Mouse (Mus musculus) intestine, embryonic 14.5 days (tissue): ENCODE measurements at regions not wholly inside any gene's neighbourhood (a gene's known extent, or its start where the extent isn't known, plus 50 kb on each side); places are given as distances from the start of the nearest gene placed in this dataset.

Source experiments
- ATAC-seq: fragments of 200-750 bp; cut with Nextera tagmentation; replicated peaks from 2 replicates; pipeline ENCODE4 v1.8.0; 2017; ENCODE audit warnings: low read depth, moderate number of reproducible peaks, moderate TSS enrichment, moderate library complexity; ENCODE audit not compliant: low FRiP score, low TSS enrichment
- DNase-seq: peaks from one replicate; pipeline ENCODE4 v3.0.0-alpha.2; 2018; ENCODE audit warnings: low spot score
- H3K27ac ChIP-seq: fragments of 300-500 bp; sonication (generic); 2 replicates; pipeline ENCODE4 v1.5.1; 2014; ENCODE audit warnings: low read depth, mild to moderate bottlenecking, control low read depth
- H3K27me3 ChIP-seq: fragments of 300-500 bp; sonication (generic); replicated peaks from 2 replicates; pipeline ENCODE4 v1.6.1; 2014; ENCODE audit warnings: low read length, control low read depth; ENCODE audit not compliant: control insufficient read depth, insufficient read depth
- H3K36me3 ChIP-seq: fragments of 300-500 bp; sonication (generic); 2 replicates; pipeline ENCODE4 v1.6.1; 2014; ENCODE audit warnings: low read length, control low read depth; ENCODE audit not compliant: control insufficient read depth, insufficient read depth
- H3K4me1 ChIP-seq: fragments of 300-500 bp; sonication (generic); replicated peaks from 2 replicates; pipeline ENCODE4 v1.6.1; 2014; ENCODE audit warnings: low read length, control low read depth, mixed read lengths; ENCODE audit not compliant: control insufficient read depth, insufficient read depth
- H3K4me2 ChIP-seq: fragments of 300-500 bp; sonication (generic); 2 replicates; pipeline ENCODE4 v1.6.1; 2014; ENCODE audit warnings: low read length
- H3K4me3 ChIP-seq: fragments of 300-500 bp; sonication (generic); 2 replicates; pipeline ENCODE4 v1.5.1; 2014; ENCODE audit warnings: low read depth, low read length, control low read depth, mixed read lengths
- H3K9ac ChIP-seq: fragments of 300-500 bp; sonication (generic); 2 replicates; pipeline ENCODE4 v1.6.1; 2014; ENCODE audit warnings: mild to moderate bottlenecking, low read length
- H3K9me3 ChIP-seq: fragments of 300-500 bp; sonication (generic); 2 replicates; pipeline ENCODE4 v1.6.1; 2016; ENCODE audit warnings: low read length, control low read depth; ENCODE audit not compliant: control insufficient read depth
- WGBS: fragments of 180-500 bp; shearing (Covaris S2); extraction: QIAGEN DNeasy Blood & Tissue Kit; methylation state at CpG from one replicate; pipeline ENCODE4 v1.1.7; 2014; 5-methylcytosine and 5-hydroxymethylcytosine counted together

- H3K36me3 ChIP-seq, result no peaks in the 10 kb centered on the region
- 57% methylated on average over 5 of the region's 5 CpGs for WGBS
- no peak for ATAC-seq
Measured at GRCm38 (mm10) chr3:21864391-21864790, 212.1 kb upstream of the Tbl1xr1 start.

GRCm38 (mm10) chr3:21865856-21866255, 210.6 kb upstream of the Tbl1xr1 start:
- Histone ChIP-seq H3K9me3 (no peaks in the 10 kb centered on the region), H3K4me2 (no peak overlapping the region), H3K27ac (no peak overlapping the region), H3K4me1 (no peaks in the 10 kb centered on the region), H3K9ac (no peak overlapping the region), H3K4me3 (no peak overlapping the region), H3K36me3 (no peaks in the 10 kb centered on the region), H3K27me3 (no peaks in the 10 kb centered on the region)
- WGBS, result 82% methylated on average over 1 of the region's 1 CpGs
- ATAC-seq, result no peak
- no peak for DNase-seq

More at GRCm38 (mm10) chr3:21864391-21864790, 212.1 kb upstream of the Tbl1xr1 start:
- no peak for DNase-seq
- Histone ChIP-seq H3K9me3 (no peaks in the 10 kb centered on the region), H3K27me3 (no peaks in the 10 kb centered on the region), H3K27ac (no peak overlapping the region), H3K4me1 (no peaks in the 10 kb centered on the region), H3K4me2 (no peak overlapping the region), H3K9ac (no peak overlapping the region), H3K4me3 (no peak overlapping the region)

DNA sequence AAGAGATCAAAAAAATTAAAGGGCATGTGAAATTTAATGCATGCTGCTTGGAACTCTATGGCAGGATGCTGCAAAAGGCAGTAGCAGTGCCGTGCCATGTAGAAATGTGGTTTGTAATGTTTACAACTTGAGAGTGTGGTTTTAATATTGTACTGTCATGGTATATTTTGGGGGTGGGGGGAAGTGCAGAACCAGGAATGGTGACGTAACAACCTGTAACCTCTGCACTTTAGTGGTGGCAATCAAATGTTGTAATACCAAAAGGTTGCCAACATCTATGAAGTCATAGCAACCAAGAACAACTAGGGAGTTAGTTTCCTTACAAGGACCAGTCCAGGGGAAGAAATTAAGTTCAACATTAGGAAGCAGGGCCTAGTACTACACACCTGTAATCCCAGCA, 198.1 kb upstream of the Tbl1xr1 start:
- no peak for ATAC-seq
- Histone ChIP-seq H3K27ac (no peak overlapping the region), H3K4me3 (no peak overlapping the region), H3K4me1 (no peaks in the 10 kb centered on the region), H3K4me2 (no peak overlapping the region), H3K9ac (no peak overlapping the region), H3K36me3 (no peaks in the 10 kb centered on the region), H3K27me3 (no peaks in the 10 kb centered on the region), H3K9me3 (no peaks in the 10 kb centered on the region)
- 82% methylated on average over 2 of the region's 2 CpGs for WGBS
- DNase-seq, result no peak

DNA sequence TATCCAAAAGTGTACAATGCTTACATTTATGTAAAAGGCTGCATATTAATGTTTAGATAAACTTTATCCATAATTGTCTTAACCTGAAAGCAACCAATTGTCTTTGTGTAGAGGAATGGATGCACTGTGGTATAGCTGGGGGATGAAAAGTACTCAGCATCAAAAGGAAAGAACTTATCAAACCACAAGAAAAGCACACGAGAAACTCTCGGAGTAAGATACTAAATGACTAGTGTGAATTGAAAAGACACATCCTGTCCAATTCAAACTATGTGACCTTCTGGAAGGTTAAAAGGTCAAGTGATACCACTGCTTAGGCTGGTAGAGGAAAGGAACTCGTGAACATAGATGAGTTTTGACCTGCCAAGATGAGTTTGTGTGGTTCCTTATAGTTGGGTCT, 192.2 kb upstream of the Tbl1xr1 start:
- H3K9ac ChIP-seq, result no peak overlapping the region

GRCm38 (mm10) chr3:21888710-21889109, 187.7 kb upstream of the Tbl1xr1 start:
- Histone ChIP-seq H3K36me3 (no peaks in the 10 kb centered on the region), H3K27ac (no peak overlapping the region), H3K9me3 (no peaks in the 10 kb centered on the region), H3K4me1 (no peaks in the 10 kb centered on the region), H3K9ac (no peak overlapping the region), H3K27me3 (no peaks in the 10 kb centered on the region), H3K4me2 (no peak overlapping the region), H3K4me3 (no peak overlapping the region)
- ATAC-seq (no peak), DNase-seq (no peak)
- 85% methylated on average over 3 of the region's 3 CpGs for WGBS

More for the DNA sequence above, 192.2 kb upstream of the Tbl1xr1 start:
- no peak overlapping the region for H3K4me2 ChIP-seq
- H3K4me1 ChIP-seq, result no peaks in the 10 kb centered on the region
- no peak overlapping the region for H3K27ac ChIP-seq
- H3K27me3 ChIP-seq, result no peaks in the 10 kb centered on the region
- H3K4me3 ChIP-seq, result no peak overlapping the region
- 69% methylated on average over 3 of the region's 3 CpGs for WGBS
- ATAC-seq (no peak), DNase-seq (no peak)
- H3K36me3 ChIP-seq, result no peaks in the 10 kb centered on the region
- no peaks in the 10 kb centered on the region for H3K9me3 ChIP-seq

- H3K4me2 ChIP-seq, result no peak overlapping the region
- H3K4me3 ChIP-seq, result no peak overlapping the region
- DNase-seq, result no peak
- no peaks in the 10 kb centered on the region for H3K36me3 ChIP-seq
- H3K9me3 ChIP-seq, result no peaks in the 10 kb centered on the region
- no peak overlapping the region for H3K27ac ChIP-seq
- no peaks in the 10 kb centered on the region for H3K4me1 ChIP-seq
- no peak overlapping the region for H3K9ac ChIP-seq
- H3K27me3 ChIP-seq, result no peaks in the 10 kb centered on the region
- no peak for ATAC-seq
- 38% methylated on average over 7 of the region's 7 CpGs for WGBS
Measured at GRCm38 (mm10) chr3:21891819-21892480, 184.5 kb upstream of the Tbl1xr1 start.

DNA sequence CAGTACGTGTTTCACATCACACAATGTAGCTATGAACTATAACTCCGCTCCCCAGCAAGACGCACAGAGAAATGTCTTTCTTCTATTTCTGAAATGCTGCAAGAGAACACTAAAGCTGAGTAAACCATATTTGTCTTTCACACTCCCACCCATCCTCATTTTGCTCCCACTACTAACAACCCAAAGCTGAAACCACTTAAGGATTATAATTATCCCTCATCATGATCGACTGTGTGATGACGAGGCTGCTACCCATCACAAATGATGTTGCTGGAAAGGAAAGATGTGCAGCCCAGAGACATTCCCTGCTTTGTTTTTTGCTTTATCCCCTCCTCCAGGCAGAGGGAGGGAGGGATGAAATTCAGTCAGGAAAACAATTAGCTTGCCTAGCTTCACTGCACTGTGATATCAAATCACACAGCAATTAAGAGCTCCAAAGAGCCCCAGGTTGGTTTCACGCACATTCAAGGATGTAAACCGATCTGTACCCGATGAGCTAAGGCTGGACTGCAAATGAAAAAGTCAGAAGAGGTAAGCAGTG, 183.5 kb upstream of the Tbl1xr1 start:
- 56% methylated on average over 8 of the region's 8 CpGs for WGBS
- no peak for ATAC-seq
- no peak for DNase-seq
- H3K4me3 ChIP-seq, result no peak overlapping the region
- no peaks in the 10 kb centered on the region for H3K4me1 ChIP-seq
- no peak overlapping the region for H3K27ac ChIP-seq
- no peaks in the 10 kb centered on the region for H3K27me3 ChIP-seq
- H3K9me3 ChIP-seq, result no peaks in the 10 kb centered on the region
- H3K9ac ChIP-seq, result no peak overlapping the region
- H3K36me3 ChIP-seq, result no peaks in the 10 kb centered on the region
- H3K4me2 ChIP-seq, result no peak overlapping the region

- H3K27me3 ChIP-seq, result no peaks in the 10 kb centered on the region
- H3K4me1 ChIP-seq, result no peaks in the 10 kb centered on the region
- no peak overlapping the region for H3K9ac ChIP-seq
- WGBS, result 87% methylated on average over 2 of the region's 2 CpGs
- no peak overlapping the region for H3K4me2 ChIP-seq
- DNase-seq, result no peak
- no peaks in the 10 kb centered on the region for H3K36me3 ChIP-seq
- H3K4me3 ChIP-seq, result no peak overlapping the region
- H3K9me3 ChIP-seq, result no peaks in the 10 kb centered on the region
- no peak overlapping the region for H3K27ac ChIP-seq
- peak; percentile 64; the same call in 1 of the 2 replicates for ATAC-seq
Measured at GRCm38 (mm10) chr3:21895551-21895950, 180.9 kb upstream of the Tbl1xr1 start.

DNA sequence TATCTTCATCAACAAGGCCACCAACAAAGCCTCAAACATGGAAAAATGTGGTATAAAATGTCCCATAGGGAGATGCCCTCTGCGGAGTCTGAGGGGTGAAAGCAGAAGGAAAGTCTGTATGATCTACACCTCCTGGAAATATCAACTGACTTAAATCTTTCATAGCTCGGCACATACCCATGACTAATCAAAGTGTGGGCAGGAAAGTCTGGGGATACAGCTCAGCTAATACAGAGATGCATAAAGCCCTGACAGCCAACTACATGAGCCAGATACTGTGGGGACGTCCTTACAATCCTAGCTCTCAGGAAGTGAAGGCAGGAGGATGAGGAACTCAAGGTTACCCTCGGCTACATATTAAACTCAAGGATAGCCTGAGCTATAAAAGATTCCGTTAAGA, 178.2 kb upstream of the Tbl1xr1 start:
- H3K4me2 ChIP-seq, result no peak overlapping the region
- WGBS, result 84% methylated on average over 5 of the region's 5 CpGs
- H3K27me3 ChIP-seq, result no peaks in the 10 kb centered on the region
- H3K9me3 ChIP-seq, result no peaks in the 10 kb centered on the region
- no peak overlapping the region for H3K27ac ChIP-seq
- no peak for DNase-seq
- ATAC-seq, result no peak
- no peaks in the 10 kb centered on the region for H3K36me3 ChIP-seq
- no peaks in the 10 kb centered on the region for H3K4me1 ChIP-seq
- no peak overlapping the region for H3K4me3 ChIP-seq
- no peak overlapping the region for H3K9ac ChIP-seq
